Mouse (Mus musculus) liver, embryonic 14.5 days (tissue): Measurements from ENCODE around the gene Hsd17b2.

Experiments used
- CTCF ChIP-seq: IDR thresholded peaks from 2 replicates; pipeline ENCODE4 v1.5.1; 2016; ENCODE audit warnings: antibody characterized with exemption, low read depth, control low read depth
- EP300 ChIP-seq: IDR thresholded peaks from 2 replicates; pipeline ENCODE4 v1.6.1; 2016; ENCODE audit warnings: antibody characterized with exemption, low read depth

- TF ChIP-seq CTCF, result no peak
- no peak for TF ChIP-seq EP300
Measured at GRCm38 (mm10) chr8:117660358-117661031, 41.2 kb upstream of the Hsd17b2 start.
